8 mouse cellular contexts compared by ENCODE assay signal in genomic region chr9:62367510-62368071, GRCm38 (mm10). TPM values are rescaled to one million over a fixed set of nuclear protein-coding genes. Genes with fewer than 3 reads are reported as not detected.
DNase-seq lines count a peak whose midpoint lies in the region; ATAC-seq and TF ChIP-seq lines count a peak whose summit lies in the region.

No protein-coding gene starts in this region.

- H3K27me3 ChIP-seq in hindbrain, embryonic 11.5 days (ENCODE audit: control insufficient read depth, insufficient read depth, low read length) = no peaks in the 10 kb centered on the region
- H3K27me3 ChIP-seq in liver, embryonic 14.5 days (ENCODE audit: control insufficient read depth, insufficient read depth, low read length) = no peaks in the 10 kb centered on the region

- TF ChIP-seq CTCF in bone marrow macrophage, adult 2 months (IDR thresholded peaks at IDR 0.05; ENCODE audit: low read depth, low read length) = no peak
- TF ChIP-seq CTCF in liver, embryonic 14.5 days (IDR thresholded peaks at IDR 0.05; ENCODE audit: low read depth) = no peak

- no peak for TF ChIP-seq EP300 in liver, embryonic 14.5 days (IDR thresholded peaks at IDR 0.05; ENCODE audit: low read depth)

- H3K4me3 ChIP-seq in bone marrow macrophage, adult 2 months (ENCODE audit: insufficient read depth, low read length) = no peak overlapping the region
- no peak overlapping the region for H3K4me3 ChIP-seq in hindbrain, embryonic 11.5 days (ENCODE audit: low read depth, low read length)
- no peak overlapping the region for H3K4me3 ChIP-seq in liver, embryonic 14.5 days (ENCODE audit: insufficient read depth in 1 of 2, low read depth in 2 of 2, low read length in 2 of 2)

- H3K4me2 ChIP-seq in hindbrain, embryonic 11.5 days (replicated peaks; ENCODE audit: low read depth, low read length) = no peak overlapping the region
- peak overlapping the region; percentile 4; the same call in 1 of the 2 replicates for H3K4me2 ChIP-seq in liver, embryonic 14.5 days (ENCODE audit: low read depth)

- no peak for ATAC-seq in hindbrain, embryonic 11.5 days (ENCODE audit: low FRiP score)
- ATAC-seq in liver, embryonic 14.5 days (ENCODE audit: insufficient read depth) = no peak

- TF ChIP-seq POLR2A in bone marrow macrophage, adult 2 months (IDR thresholded peaks at IDR 0.05; ENCODE audit: borderline replicate concordance, low read depth, low read length) = no peak

- H3K36me3 ChIP-seq in hindbrain, embryonic 11.5 days (ENCODE audit: control insufficient read depth, insufficient read depth, low read length) = no peaks in the 10 kb centered on the region
- H3K36me3 ChIP-seq in liver, embryonic 14.5 days (replicated peaks; ENCODE audit: control insufficient read depth, insufficient read depth, low read depth) = peaks cover 4% of the 10 kb centered on the region; the same call in 1 of the 2 replicates

- intact Hi-C loops in left cerebral cortex, postnatal 4 days (cut with DNase I) = no loop called here

- peak overlapping the region; percentile 43 for H3K27ac ChIP-seq in bone marrow macrophage, adult 2 months (ENCODE audit: insufficient read depth, low read depth, low read length)
- no peak overlapping the region for H3K27ac ChIP-seq in hindbrain, embryonic 11.5 days (ENCODE audit: low read depth, low read length)
- no peak overlapping the region for H3K27ac ChIP-seq in liver, embryonic 14.5 days

- H3K9ac ChIP-seq in hindbrain, embryonic 11.5 days (ENCODE audit: low read depth, low read length) = 0 out of 2 replicates have a peak overlapping the region, but pooled peaks have one; percentile 11
- no peak overlapping the region for H3K9ac ChIP-seq in liver, embryonic 14.5 days (replicated peaks)

- WGBS in hindbrain, embryonic 11.5 days = 63% methylated on average over 10 of the region's 10 CpGs
- 15% methylated on average over 10 of the region's 10 CpGs for whole genome bisulfite sequencing in liver, embryonic 14.5 days (ENCODE audit: insufficient replicate concordance)

- H3K9me3 ChIP-seq in hindbrain, embryonic 11.5 days (ENCODE audit: control insufficient read depth, low read length) = no peaks in the 10 kb centered on the region
- no peaks in the 10 kb centered on the region for H3K9me3 ChIP-seq in liver, embryonic 14.5 days (ENCODE audit: control insufficient read depth, low read length)

- H3K4me1 ChIP-seq in bone marrow macrophage, adult 2 months (ENCODE audit: control insufficient read depth, insufficient read depth, low read length) = peaks cover 64% of the 10 kb centered on the region
- H3K4me1 ChIP-seq in hindbrain, embryonic 11.5 days (replicated peaks; ENCODE audit: control insufficient read depth, insufficient read depth, low read length) = peaks cover 27% of the 10 kb centered on the region
- peaks cover 48 to 76% of the 10 kb centered on the region in 2 experiments for H3K4me1 ChIP-seq in liver, embryonic 14.5 days (replicated peaks; ENCODE audit: control insufficient read depth in 2 of 2, insufficient read depth in 2 of 2, low read length in 1 of 2)

- peak; percentile 36 for DNase-seq in left cerebral cortex, postnatal 4 days
- no peak for DNase-seq in left cerebral cortex, adult 18-20 months (ENCODE audit: low spot score in 2 of 2)
- DNase-seq in hindbrain, embryonic 11.5 days (ENCODE audit: low spot score) = no peak
- DNase-seq in liver, embryonic 14.5 days (ENCODE audit: low read depth in 3 of 3, low spot score in 3 of 3) = no peak
- DNase-seq in thymus, adult 18-20 months = no peak
- no peak for DNase-seq in left cerebral cortex, adult 9 months (ENCODE audit: low spot score in 2 of 2)
- DNase-seq in urinary bladder, postnatal 4 days (ENCODE audit: low spot score in 2 of 2) = no peak

RNA-seq across cellular contexts. Expression of gene Anp32a, which starts 26.5 kb away (rescaled TPM):
- total RNA-seq in left cerebral cortex, postnatal 4 days (2021) = 100 to 1,000 TPM; 231 to 251 TPM
- 100 to 1,000 TPM; 255 to 287 TPM for total RNA-seq in left cerebral cortex, adult 18-20 months (2021)
- polyA plus RNA-seq in bone marrow macrophage, adult 2 months (2012; ENCODE audit: insufficient read depth, insufficient read length, missing spikeins) = 351 and 354 TPM in 2 replicates
- 220 and 221 TPM in 2 replicates for polyA plus RNA-seq in hindbrain, embryonic 11.5 days (2014; fragmentation: Nextera tagmentation; extraction: Ambion mirVana)
- 56.1 and 240 TPM in 2 replicates for polyA plus RNA-seq in liver, embryonic 14.5 days (2012; rRNA removed)
- polyA plus RNA-seq in liver, embryonic 14.5 days (2014; fragmentation: Nextera tagmentation; extraction: Ambion mirVana) = 54.3 and 54.7 TPM in 2 replicates
